Mouse (Mus musculus) lung, postnatal 0 days (tissue): Measurements from ENCODE around the gene Btf3l4.

ENCODE experiments used
- CTCF ChIP-seq: IDR thresholded peaks from 2 replicates; pipeline ENCODE4 v1.5.1; 2016; ENCODE audit warnings: antibody characterized with exemption, mild to moderate bottlenecking
- EP300 ChIP-seq: IDR thresholded peaks from 2 replicates; pipeline ENCODE4 v1.6.1; 2016; ENCODE audit warnings: antibody characterized with exemption, mild to moderate bottlenecking, control low read depth

DNA sequence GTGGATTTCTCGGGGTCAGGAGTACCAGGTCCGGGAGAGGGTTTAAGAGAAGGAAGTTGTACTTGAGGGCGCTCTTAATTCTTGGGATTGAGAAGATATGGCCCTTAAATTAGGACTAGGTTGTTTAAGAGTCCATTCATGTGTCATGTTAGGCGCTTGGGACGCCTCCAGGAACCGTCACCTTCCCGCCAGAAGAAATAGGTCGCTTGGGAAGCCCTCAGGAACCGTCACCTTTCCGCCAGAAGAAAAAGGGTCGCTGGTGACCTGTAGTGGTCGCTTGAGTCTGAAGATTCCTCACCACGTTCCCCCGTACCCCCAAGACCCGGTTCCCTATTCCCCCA lies 1.5 kb upstream of the Btf3l4 start:
- no peak for TF ChIP-seq CTCF
- no peak for TF ChIP-seq EP300
